Mouse (Mus musculus) E14TG2a.4 (cell line): ENCODE data around the gene Spast.

Source experiments
- CTCF ChIP-seq: conservative IDR thresholded peaks from 2 replicates; pipeline ENCODE4 v1.5.1; 2014; ENCODE audit warnings: low read length
- NANOG ChIP-seq: IDR thresholded peaks from 2 replicates; pipeline ENCODE4 v1.6.1; 2014; ENCODE audit warnings: borderline replicate concordance, low read length, mixed read lengths

DNA sequence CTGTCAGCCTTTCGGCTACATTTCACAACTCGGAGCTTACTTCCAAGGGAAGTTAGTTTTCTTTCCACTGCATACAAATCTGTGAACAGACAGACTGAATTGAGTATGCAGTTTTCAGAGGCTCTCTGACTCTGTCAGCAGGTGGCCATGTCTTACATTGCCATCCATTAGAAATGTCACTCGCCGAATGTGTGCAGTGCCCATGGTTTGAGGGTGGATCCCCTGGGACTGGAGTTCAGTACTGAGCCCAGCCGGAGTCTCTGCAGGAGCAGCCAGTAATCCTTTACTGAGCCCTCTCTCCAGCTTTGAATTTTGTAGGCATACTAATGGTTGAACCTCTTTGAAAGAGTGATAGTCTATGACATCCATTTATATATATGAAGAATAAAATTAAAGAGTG lies 2.4 kb downstream of the Spast start:
- TF ChIP-seq CTCF = no peak
- TF ChIP-seq NANOG = no peak
